Mouse (Mus musculus): Measurements from ENCODE around the gene Rep15. TPM values are rescaled to one million over a fixed set of nuclear protein-coding genes. Genes with fewer than 3 reads are reported as not detected.

Gene Rep15
- polyA plus RNA-seq, 1 experiment from 2014 or later: 0.43 TPM

DNA sequence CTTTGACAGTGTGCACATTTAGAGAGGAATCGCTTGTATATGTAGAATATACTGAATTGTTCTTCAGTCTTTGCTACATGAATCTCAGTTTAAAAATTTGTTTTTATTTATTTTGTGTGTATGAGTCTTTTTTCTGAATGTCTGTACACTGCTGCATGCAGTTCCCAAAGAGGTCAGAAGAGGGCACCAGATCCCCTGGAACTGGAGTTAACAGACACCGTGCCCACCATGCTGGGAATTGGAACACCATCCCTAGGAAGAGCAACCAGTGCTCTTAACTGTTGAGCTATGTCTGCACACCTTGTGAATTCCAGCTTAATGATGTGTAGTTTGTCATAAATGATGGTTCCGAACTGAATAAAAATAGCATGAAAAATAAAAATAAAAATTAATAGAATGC is 24.2 kb upstream of the Rep15 start:
- DNase-seq (ENCODE audit: low spot score) (peak; percentile 58), ATAC-seq (no peak)
- Histone ChIP-seq H3K9me3 (replicated peaks; ENCODE audit: control insufficient read depth, low read length) (no peaks in the 10 kb centered on the region), H3K27me3 (replicated peaks; ENCODE audit: control insufficient read depth, insufficient read depth, low read length) (no peaks in the 10 kb centered on the region), H3K9ac (ENCODE audit: low read length) (no peak overlapping the region), H3K27ac (ENCODE audit: low read depth, low read length) (no peak overlapping the region), H3K4me2 (ENCODE audit: low read length) (no peak overlapping the region), H3K4me1 (ENCODE audit: control insufficient read depth, insufficient read depth, low read length) (no peaks in the 10 kb centered on the region), H3K36me3 (ENCODE audit: control insufficient read depth, insufficient read depth, low read length) (no peaks in the 10 kb centered on the region), H3K4me3 (ENCODE audit: low read depth, low read length) (no peak overlapping the region)
- 55% methylated on average over 3 of the region's 3 CpGs for WGBS

DNA sequence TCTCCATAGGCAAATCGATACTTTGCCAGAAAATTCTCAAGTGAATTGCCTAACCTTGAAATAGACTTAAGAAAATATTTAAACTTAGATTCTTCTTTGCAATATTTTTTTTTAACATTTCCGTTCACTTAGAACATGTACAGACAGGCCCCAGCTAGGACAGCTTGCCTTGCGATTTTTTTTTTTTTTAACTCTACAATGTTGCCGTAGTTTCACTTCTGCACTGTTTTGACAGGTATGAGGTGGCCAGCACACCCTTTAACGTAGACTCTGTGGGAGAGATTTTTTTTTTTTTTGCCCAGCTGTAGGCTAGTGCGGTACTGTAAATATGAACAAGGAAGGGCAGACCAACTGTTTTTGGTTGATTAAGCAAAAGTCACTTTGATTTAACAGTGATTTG is 22.0 kb upstream of the Rep15 start:
- no peak for DNase-seq (ENCODE audit: low spot score)
- 94% methylated on average over 6 of the region's 6 CpGs for WGBS
- H3K36me3 ChIP-seq (ENCODE audit: control insufficient read depth, insufficient read depth, low read length): no peaks in the 10 kb centered on the region
- no peak overlapping the region for H3K4me2 ChIP-seq (ENCODE audit: low read length)
- H3K9ac ChIP-seq (ENCODE audit: low read length): no peak overlapping the region
- H3K27me3 ChIP-seq (replicated peaks; ENCODE audit: control insufficient read depth, insufficient read depth, low read length): no peaks in the 10 kb centered on the region
- no peak overlapping the region for H3K27ac ChIP-seq (ENCODE audit: low read depth, low read length)
- no peaks in the 10 kb centered on the region for H3K4me1 ChIP-seq (ENCODE audit: control insufficient read depth, insufficient read depth, low read length)
- ATAC-seq: no peak
- H3K4me3 ChIP-seq (ENCODE audit: low read depth, low read length): no peak overlapping the region
- H3K9me3 ChIP-seq (replicated peaks; ENCODE audit: control insufficient read depth, low read length): no peaks in the 10 kb centered on the region

DNA sequence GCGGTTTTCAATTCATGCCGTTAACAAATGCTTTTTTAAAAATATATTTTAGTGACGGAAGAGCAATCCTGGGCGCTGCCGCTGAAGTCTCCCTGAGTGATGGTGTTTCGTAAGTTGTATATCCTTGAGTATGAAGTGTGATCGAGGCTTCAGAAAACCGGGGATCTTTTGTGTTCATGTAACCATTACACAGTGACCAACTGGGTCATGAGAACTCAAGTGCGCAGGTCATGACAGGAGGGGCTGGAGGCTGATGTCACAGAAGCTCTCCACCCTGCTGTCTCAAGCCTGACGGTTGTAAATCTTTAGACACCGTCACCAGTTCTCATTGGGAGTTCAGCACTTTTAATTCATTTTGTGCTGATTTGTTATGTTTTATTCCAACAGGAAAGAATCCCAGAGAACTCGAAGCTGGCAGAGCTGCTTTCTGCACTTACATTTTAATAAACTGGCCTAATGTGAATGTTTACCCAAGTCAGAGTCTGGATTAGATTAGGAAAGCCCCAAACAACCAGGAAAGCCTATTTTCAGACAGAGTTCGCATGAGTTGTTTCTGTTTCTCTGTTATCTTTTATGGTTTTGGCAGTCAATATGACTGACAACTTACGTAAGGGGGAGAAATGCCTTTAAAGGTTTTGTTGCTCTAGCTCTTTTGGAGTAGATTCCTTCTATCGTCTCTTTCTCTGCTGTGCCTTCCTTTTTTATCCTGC is 21.4 kb upstream of the Rep15 start:
- Histone ChIP-seq H3K4me1 (ENCODE audit: control insufficient read depth, insufficient read depth, low read length) (no peaks in the 10 kb centered on the region), H3K9ac (ENCODE audit: low read length) (no peak overlapping the region), H3K4me2 (ENCODE audit: low read length) (no peak overlapping the region), H3K27ac (ENCODE audit: low read depth, low read length) (no peak overlapping the region), H3K4me3 (ENCODE audit: low read depth, low read length) (no peak overlapping the region), H3K36me3 (ENCODE audit: control insufficient read depth, insufficient read depth, low read length) (no peaks in the 10 kb centered on the region), H3K9me3 (replicated peaks; ENCODE audit: control insufficient read depth, low read length) (no peaks in the 10 kb centered on the region), H3K27me3 (replicated peaks; ENCODE audit: control insufficient read depth, insufficient read depth, low read length) (no peaks in the 10 kb centered on the region)
- WGBS: 91% methylated on average over 15 of the region's 15 CpGs
- ATAC-seq (no peak), DNase-seq (ENCODE audit: low spot score) (no peak)

DNA sequence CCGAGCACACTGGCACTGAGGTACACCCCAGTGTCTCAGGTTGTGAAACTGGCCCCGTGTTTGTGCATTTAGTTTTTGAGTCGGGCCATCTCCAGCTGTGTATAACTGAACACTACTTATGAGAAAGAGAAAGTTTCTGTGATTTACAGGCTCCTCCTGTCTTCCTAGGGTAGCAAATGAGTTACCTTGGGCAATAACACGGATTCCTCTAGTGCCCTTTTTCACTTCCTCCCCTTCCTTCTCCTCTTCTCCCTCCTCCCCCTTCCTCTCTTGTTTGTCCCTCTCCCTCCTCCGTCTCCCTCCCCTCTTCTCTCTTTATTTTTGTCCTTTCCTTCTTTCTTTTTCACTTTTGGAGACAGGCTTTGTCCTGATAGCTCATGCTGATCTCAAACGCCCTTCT is 20.8 kb upstream of the Rep15 start:
- H3K9me3 ChIP-seq (replicated peaks; ENCODE audit: control insufficient read depth, low read length): no peaks in the 10 kb centered on the region
- H3K4me1 ChIP-seq (ENCODE audit: control insufficient read depth, insufficient read depth, low read length): no peaks in the 10 kb centered on the region
- ATAC-seq (no peak), DNase-seq (ENCODE audit: low spot score) (no peak)
- no peak overlapping the region for H3K4me2 ChIP-seq (ENCODE audit: low read length)
- H3K27me3 ChIP-seq (replicated peaks; ENCODE audit: control insufficient read depth, insufficient read depth, low read length): no peaks in the 10 kb centered on the region
- H3K27ac ChIP-seq (ENCODE audit: low read depth, low read length): no peak overlapping the region
- no peak overlapping the region for H3K4me3 ChIP-seq (ENCODE audit: low read depth, low read length)
- H3K36me3 ChIP-seq (ENCODE audit: control insufficient read depth, insufficient read depth, low read length): no peaks in the 10 kb centered on the region
- no peak overlapping the region for H3K9ac ChIP-seq (ENCODE audit: low read length)
- 68% methylated on average over 6 of the region's 6 CpGs for WGBS

DNA sequence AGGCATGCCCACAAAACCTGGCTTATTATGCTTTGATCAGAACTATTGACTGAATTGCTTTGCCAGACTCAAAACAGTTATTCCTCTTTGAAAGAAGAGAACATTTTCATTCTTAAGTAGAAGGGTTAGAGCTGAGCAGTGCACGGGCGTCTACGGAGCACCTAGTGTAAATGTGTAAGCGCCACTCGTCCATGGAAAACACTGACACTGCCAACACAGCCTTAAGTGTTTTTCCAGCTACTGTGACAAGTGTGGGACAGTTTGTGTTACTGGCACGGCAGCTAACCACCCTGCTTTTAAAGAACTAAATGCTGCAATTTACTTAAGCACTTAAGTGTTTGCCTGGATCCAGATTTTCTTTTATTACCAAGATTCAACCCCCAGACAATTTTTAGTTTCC is 20.4 kb upstream of the Rep15 start:
- no peak for ATAC-seq

DNA sequence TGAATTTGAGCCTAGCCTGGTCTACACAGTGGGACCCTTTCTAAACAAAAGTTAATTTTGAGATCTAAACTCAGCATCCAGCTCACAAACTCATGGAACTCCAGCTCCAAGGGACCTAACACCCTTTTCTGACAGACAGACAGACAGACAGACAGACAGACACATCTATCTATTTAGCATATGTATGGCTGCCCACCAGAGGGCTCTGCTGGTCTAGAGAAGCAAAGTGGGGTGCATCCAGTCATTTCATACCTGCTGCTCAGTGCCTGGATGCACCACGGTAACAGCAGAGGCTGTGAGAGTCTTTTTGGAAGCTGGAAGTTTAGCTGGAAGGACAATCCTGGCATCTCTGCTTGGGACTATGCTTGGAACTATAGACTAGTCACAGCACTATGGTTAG is 18.8 kb upstream of the Rep15 start:
- H3K9me3 ChIP-seq (replicated peaks; ENCODE audit: control insufficient read depth, low read length): no peaks in the 10 kb centered on the region
- H3K4me2 ChIP-seq (ENCODE audit: low read length): no peak overlapping the region
- 65% methylated on average over 1 of the region's 1 CpGs for WGBS
- ATAC-seq (no peak), DNase-seq (ENCODE audit: low spot score) (no peak)
- H3K4me1 ChIP-seq (ENCODE audit: control insufficient read depth, insufficient read depth, low read length): no peaks in the 10 kb centered on the region
- no peak overlapping the region for H3K4me3 ChIP-seq (ENCODE audit: low read depth, low read length)
- no peaks in the 10 kb centered on the region for H3K27me3 ChIP-seq (replicated peaks; ENCODE audit: control insufficient read depth, insufficient read depth, low read length)
- no peak overlapping the region for H3K27ac ChIP-seq (ENCODE audit: low read depth, low read length)
- no peaks in the 10 kb centered on the region for H3K36me3 ChIP-seq (ENCODE audit: control insufficient read depth, insufficient read depth, low read length)
- no peak overlapping the region for H3K9ac ChIP-seq (ENCODE audit: low read length)

More for the DNA sequence above, 20.4 kb upstream of the Rep15 start:
- DNase-seq (ENCODE audit: low spot score): peak; percentile 14
- Histone ChIP-seq H3K36me3 (ENCODE audit: control insufficient read depth, insufficient read depth, low read length) (no peaks in the 10 kb centered on the region), H3K9me3 (replicated peaks; ENCODE audit: control insufficient read depth, low read length) (no peaks in the 10 kb centered on the region), H3K27me3 (replicated peaks; ENCODE audit: control insufficient read depth, insufficient read depth, low read length) (no peaks in the 10 kb centered on the region), H3K9ac (ENCODE audit: low read length) (no peak overlapping the region), H3K4me1 (ENCODE audit: control insufficient read depth, insufficient read depth, low read length) (no peaks in the 10 kb centered on the region), H3K27ac (ENCODE audit: low read depth, low read length) (no peak overlapping the region), H3K4me2 (ENCODE audit: low read length) (no peak overlapping the region), H3K4me3 (ENCODE audit: low read depth, low read length) (no peak overlapping the region)
- 67% methylated on average over 6 of the region's 6 CpGs for WGBS

DNA sequence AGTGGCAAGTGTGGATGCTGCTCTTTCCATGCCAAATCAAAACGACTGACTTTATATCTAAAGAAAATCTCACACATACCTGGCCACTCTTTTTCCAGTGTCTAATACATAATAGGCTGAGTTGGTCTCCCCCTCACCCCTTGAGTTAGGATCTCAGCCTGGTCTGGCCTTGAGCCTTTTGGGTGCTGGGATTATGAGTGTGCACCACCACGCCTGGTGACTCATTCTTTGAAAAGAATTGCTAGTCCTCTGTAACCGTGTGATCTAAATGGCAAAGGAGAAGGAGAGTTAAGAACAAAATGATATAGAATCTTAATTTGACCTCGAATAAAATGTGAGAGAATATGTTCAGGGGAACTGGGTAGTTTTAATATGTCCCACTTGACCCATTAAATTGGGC is 14.5 kb upstream of the Rep15 start:
- no peak overlapping the region for H3K4me2 ChIP-seq (ENCODE audit: low read length)
- DNase-seq (ENCODE audit: low spot score) (no peak), ATAC-seq (no peak)
- H3K36me3 ChIP-seq (ENCODE audit: control insufficient read depth, insufficient read depth, low read length): no peaks in the 10 kb centered on the region
- no peaks in the 10 kb centered on the region for H3K27me3 ChIP-seq (replicated peaks; ENCODE audit: control insufficient read depth, insufficient read depth, low read length)
- H3K4me3 ChIP-seq (ENCODE audit: low read depth, low read length): no peak overlapping the region
- H3K9me3 ChIP-seq (replicated peaks; ENCODE audit: control insufficient read depth, low read length): no peaks in the 10 kb centered on the region
- H3K4me1 ChIP-seq (ENCODE audit: control insufficient read depth, insufficient read depth, low read length): no peaks in the 10 kb centered on the region
- no peak overlapping the region for H3K27ac ChIP-seq (ENCODE audit: low read depth, low read length)
- H3K9ac ChIP-seq (ENCODE audit: low read length): no peak overlapping the region
- WGBS: 89% methylated on average over 4 of the region's 4 CpGs

DNA sequence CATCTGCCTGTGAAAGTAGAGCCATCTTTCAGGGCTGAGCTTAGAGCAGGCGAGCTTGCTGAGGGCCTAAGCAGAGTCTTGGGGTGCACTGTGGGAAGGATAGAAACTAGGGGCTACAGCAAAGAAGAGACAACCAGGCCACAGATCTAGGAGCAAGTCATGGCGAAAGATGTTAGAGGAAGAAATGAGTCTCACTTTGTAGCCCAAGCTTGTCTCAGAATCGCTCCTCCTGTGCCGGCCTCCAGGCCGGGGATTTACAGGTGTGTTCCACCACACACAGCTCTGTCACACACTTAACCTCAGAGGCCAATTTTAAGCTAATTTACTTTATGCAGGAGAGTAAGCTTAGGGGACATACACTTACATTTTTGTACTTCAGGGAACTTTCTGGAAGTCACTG is 14.0 kb upstream of the Rep15 start:
- WGBS: 93% methylated on average over 5 of the region's 5 CpGs

DNA sequence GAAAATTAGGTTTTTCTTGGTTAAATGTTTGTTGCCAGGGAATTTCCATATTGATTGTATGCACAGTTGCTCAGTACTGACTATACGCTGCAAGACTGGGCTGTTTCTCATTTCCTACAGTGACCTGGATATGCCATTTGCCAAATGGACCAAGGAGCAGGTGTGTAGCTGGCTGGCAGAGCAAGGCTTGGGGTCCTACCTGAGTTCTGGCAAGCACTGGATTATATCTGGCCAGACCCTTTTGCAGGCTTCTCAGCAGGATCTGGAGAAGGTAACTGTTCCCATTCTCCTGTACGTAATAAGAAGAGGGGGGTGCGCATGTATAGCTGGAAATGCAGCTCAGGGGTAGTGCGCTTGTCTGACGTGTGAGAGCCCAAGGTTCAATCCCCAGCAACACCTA is 11.2 kb upstream of the Rep15 start:
- no peak for ATAC-seq
- H3K27me3 ChIP-seq (replicated peaks; ENCODE audit: control insufficient read depth, insufficient read depth, low read length): no peaks in the 10 kb centered on the region
- no peaks in the 10 kb centered on the region for H3K36me3 ChIP-seq (ENCODE audit: control insufficient read depth, insufficient read depth, low read length)
- no peak overlapping the region for H3K27ac ChIP-seq (ENCODE audit: low read depth, low read length)
- no peak overlapping the region for H3K4me2 ChIP-seq (ENCODE audit: low read length)
- H3K9ac ChIP-seq (ENCODE audit: low read length): no peak overlapping the region
- H3K4me3 ChIP-seq (ENCODE audit: low read depth, low read length): no peak overlapping the region
- WGBS: 93% methylated on average over 5 of the region's 5 CpGs
- no peaks in the 10 kb centered on the region for H3K9me3 ChIP-seq (replicated peaks; ENCODE audit: control insufficient read depth, low read length)
- no peak for DNase-seq (ENCODE audit: low spot score)
- no peaks in the 10 kb centered on the region for H3K4me1 ChIP-seq (ENCODE audit: control insufficient read depth, insufficient read depth, low read length)

More for the DNA sequence above, 14.0 kb upstream of the Rep15 start:
- Histone ChIP-seq H3K4me1 (ENCODE audit: control insufficient read depth, insufficient read depth, low read length) (no peaks in the 10 kb centered on the region), H3K4me2 (ENCODE audit: low read length) (no peak overlapping the region), H3K9ac (ENCODE audit: low read length) (no peak overlapping the region), H3K4me3 (ENCODE audit: low read depth, low read length) (no peak overlapping the region), H3K36me3 (ENCODE audit: control insufficient read depth, insufficient read depth, low read length) (no peaks in the 10 kb centered on the region), H3K27ac (ENCODE audit: low read depth, low read length) (no peak overlapping the region), H3K9me3 (replicated peaks; ENCODE audit: control insufficient read depth, low read length) (no peaks in the 10 kb centered on the region), H3K27me3 (replicated peaks; ENCODE audit: control insufficient read depth, insufficient read depth, low read length) (no peaks in the 10 kb centered on the region)
- DNase-seq (ENCODE audit: low spot score): no peak
- no peak for ATAC-seq
